1 mouse cellular context compared by ENCODE assay signal in genomic region chr4:129571551-129572084, GRCm38 (mm10).
TF ChIP-seq lines count a peak whose summit lies in the region.

No protein-coding gene starts in this region.

TF ChIP-seq in MEL, 35 proteins besides CTCF, POLR2A, EP300 and RAD21:
- no peak for TF ChIP-seq GATA1 (IDR thresholded peaks at IDR 0.05; ENCODE audit: low read depth, low read length)
- TF ChIP-seq ZKSCAN1 (IDR thresholded peaks at IDR 0.05; ENCODE audit: low read depth, low read length): peak; percentile 74
